Mouse (Mus musculus) embryonic facial prominence, embryonic 10.5 days (tissue): ENCODE results near the gene Kcnk4. TPM values are rescaled to one million over a fixed set of nuclear protein-coding genes. Genes with fewer than 3 reads are reported as not detected.
A peak's percentile ranks its signal among the peaks of the same experiment; 100 is the strongest.
"Not testable (repeated sequence)": the region's sequence is repeated elsewhere in the genome, so short reads cannot be mapped to it uniquely, and the experiment has no call there.

ENCODE experiments used
- DNase-seq: peaks from one replicate; pipeline ENCODE4 v3.0.0-alpha.2; 2017; ENCODE audit warnings: low spot score
- H3K27ac ChIP-seq: fragments of 300-500 bp; sonication (generic); replicated peaks from 2 replicates; pipeline ENCODE4 v1.5.1; 2016; ENCODE audit warnings: mild to moderate bottlenecking
- H3K27me3 ChIP-seq: fragments of 300-500 bp; sonication (generic); replicated peaks from 2 replicates; pipeline ENCODE4 v1.6.1; 2016; ENCODE audit warnings: low read depth, mild to moderate bottlenecking; ENCODE audit not compliant: poor library complexity, severe bottlenecking
- H3K36me3 ChIP-seq: fragments of 300-500 bp; sonication (generic); replicated peaks from 2 replicates; pipeline ENCODE4 v1.6.1; 2016; ENCODE audit warnings: mild to moderate bottlenecking, moderate library complexity
- H3K4me1 ChIP-seq: fragments of 300-500 bp; sonication (generic); 2 replicates; pipeline ENCODE4 v1.6.1; 2016
- H3K4me3 ChIP-seq: fragments of 300-500 bp; sonication (generic); 2 replicates; pipeline ENCODE4 v1.5.1; 2016; ENCODE audit warnings: mild to moderate bottlenecking, moderate library complexity
- H3K9me3 ChIP-seq: fragments of 300-500 bp; sonication (generic); 2 replicates; pipeline ENCODE4 v1.6.1; 2016; ENCODE audit warnings: mild to moderate bottlenecking
- WGBS: fragments of 180-500 bp; shearing (Covaris S2); methylation state at CpG from one replicate; pipeline ENCODE4 v1.1.7; 2016; 5-methylcytosine and 5-hydroxymethylcytosine counted together
- polyA plus RNA-seq: library from polyadenylated mRNA; unstranded; fragments of >200 nt; fragmentation: Nextera tagmentation; extraction: Ambion mirVana; gene quantifications from 2 replicates; pipeline ENCODE4 v1.2.1, GENCODE M21; 2016

The Kcnk4 gene
- polyA plus RNA-seq, 1 experiment from 2014 or later = not detected

DNA sequence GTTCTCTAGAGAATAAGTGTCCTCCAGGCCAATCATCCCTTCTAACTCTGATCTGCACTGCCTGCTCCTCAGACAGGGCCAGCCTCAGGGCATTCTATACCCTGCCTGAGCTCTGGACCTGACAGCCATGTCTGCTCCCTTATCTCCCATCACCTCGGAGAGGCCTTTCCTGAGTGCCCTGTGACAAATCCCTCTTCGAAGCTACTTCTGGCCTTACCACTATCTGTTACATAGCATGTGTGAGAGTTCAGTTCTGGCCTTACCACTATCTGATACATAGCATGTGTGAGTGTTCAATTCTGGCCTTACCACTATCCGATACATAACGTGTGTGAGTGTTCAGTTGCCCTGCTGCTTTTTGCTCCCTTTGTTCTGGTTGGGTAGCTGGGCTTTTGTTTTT is 19.0 kb downstream of the Kcnk4 start:
- H3K27me3 ChIP-seq = no peaks in the 10 kb centered on the region
- no peak for DNase-seq
- H3K27ac ChIP-seq = no peak overlapping the region
- H3K36me3 ChIP-seq = peaks cover 45% of the 10 kb centered on the region
- H3K4me3 ChIP-seq = no peak overlapping the region
- H3K4me1 ChIP-seq = peaks cover 19% of the 10 kb centered on the region
- H3K9me3 ChIP-seq = no peaks in the 10 kb centered on the region
- 87% methylated on average over 4 of the region's 4 CpGs for WGBS

DNA sequence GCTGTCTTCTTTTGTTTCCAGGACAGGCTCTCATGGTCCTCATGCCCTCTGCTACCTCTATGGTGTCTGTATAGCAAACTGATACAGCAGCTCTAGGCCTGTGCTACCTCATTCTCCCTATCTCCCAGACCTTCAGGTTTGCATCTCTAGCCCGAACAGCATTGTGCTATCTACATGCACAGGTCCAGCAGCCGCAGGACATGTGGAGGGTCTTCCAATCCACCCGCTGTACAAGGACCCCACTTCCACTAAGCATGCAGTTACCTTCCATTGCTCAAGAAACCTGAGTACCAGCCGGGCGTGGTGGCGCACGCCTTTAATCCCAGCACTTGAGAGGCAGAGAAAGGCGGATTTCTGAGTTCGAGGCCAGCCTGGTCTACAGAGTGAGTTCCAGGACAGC is 19.8 kb downstream of the Kcnk4 start:
- Histone ChIP-seq H3K36me3 (peaks cover 40% of the 10 kb centered on the region), H3K27me3 (no peaks in the 10 kb centered on the region), H3K4me1 (peaks cover 12% of the 10 kb centered on the region), H3K9me3 (no peaks in the 10 kb centered on the region), H3K4me3 (no peak overlapping the region), H3K27ac (no peak overlapping the region)
- WGBS = 93% methylated on average over 9 of the region's 9 CpGs
- no peak for DNase-seq

DNA sequence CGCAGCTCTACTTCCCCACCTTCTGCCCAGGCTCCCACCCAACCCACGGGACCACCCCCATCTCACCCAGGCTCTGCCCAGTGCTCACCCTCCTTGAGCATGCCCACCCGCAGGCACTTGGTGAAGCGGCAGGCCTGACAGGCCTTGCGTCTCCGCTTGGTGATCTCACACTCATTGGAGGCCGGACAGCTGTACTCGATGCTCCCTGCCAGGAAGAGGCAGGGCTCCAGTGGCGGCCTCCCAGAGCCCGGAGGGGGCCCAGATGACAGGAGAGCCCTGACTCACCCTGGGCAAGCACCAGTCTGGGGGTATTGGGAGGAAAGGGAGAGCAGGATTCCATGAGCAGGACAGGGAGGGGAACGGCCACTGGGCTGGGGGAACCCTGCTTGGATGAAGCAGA is 20.3 kb downstream of the Kcnk4 start:
- no peaks in the 10 kb centered on the region for H3K9me3 ChIP-seq
- no peak overlapping the region for H3K27ac ChIP-seq
- H3K4me3 ChIP-seq = no peak overlapping the region
- no peaks in the 10 kb centered on the region for H3K27me3 ChIP-seq
- H3K36me3 ChIP-seq = peaks cover 40% of the 10 kb centered on the region
- H3K4me1 ChIP-seq = peaks cover 16% of the 10 kb centered on the region
- DNase-seq = no peak
- WGBS = 87% methylated on average over 11 of the region's 11 CpGs

DNA sequence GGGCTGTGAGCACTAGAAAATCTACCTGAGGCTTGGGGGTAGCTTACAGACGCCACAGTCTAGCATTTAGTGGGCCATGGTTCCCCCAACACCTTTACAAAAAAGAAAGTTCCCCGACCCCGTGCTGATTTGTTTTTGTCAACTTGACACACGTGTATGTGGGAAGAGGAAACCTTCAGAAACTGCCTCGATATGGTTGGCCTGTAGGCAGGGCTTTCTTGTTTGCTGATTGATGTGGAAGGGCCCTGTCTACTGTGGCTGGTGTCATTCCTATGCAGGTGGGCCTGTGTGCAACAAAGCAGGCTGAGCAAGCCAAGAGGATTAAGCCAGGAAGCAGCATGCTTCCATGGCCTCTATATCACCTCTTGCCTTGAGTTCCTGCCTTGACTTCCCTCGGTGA is 21.3 kb downstream of the Kcnk4 start:
- Histone ChIP-seq H3K27me3 (no peaks in the 10 kb centered on the region), H3K4me1 (peaks cover 25% of the 10 kb centered on the region), H3K4me3 (no peak overlapping the region; the same call in 1 of the 2 replicates), H3K36me3 (peaks cover 35% of the 10 kb centered on the region), H3K27ac (no peak overlapping the region), H3K9me3 (no peaks in the 10 kb centered on the region)
- no peak for DNase-seq
- 92% methylated on average over 6 of the region's 6 CpGs for WGBS

DNA sequence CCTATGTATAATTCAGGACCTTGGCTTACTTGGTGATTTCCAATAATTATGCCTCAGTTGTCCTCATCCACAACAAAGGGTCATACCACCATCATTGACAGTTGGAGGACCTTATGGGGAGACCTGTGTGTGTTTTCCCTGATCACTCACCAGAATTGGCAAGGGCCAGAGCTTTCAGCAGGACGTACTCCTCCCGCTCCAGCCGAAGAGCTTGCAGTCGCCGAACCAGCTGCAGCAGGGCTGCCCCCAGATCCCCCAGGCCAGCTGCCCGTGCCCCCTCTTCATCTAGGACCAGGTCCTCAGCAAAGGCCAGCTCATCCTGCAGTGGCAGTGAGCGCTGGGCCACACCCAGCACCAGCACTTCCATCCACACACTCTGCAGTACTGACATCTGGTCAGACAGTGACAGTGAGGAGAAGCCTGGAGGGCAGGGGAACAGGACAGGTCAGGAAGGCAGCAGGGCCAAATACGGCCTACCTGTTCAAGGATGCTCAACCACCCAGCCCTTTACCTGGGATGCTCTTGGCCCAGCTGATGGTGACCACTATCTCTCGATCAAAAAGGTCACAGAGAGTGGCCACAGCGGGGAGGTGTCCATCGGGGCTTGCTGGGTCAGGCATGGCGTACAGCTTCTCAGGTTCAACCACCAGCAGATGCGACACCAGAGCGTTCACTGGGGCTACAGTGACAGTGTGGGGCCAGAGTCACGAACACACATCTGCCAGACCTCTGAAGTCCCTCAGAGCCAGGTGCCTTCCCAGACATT is 21.9 kb downstream of the Kcnk4 start:
- 93% methylated on average over 15 of the region's 15 CpGs for WGBS
- no peaks in the 10 kb centered on the region for H3K27me3 ChIP-seq
- peaks cover 32% of the 10 kb centered on the region for H3K4me1 ChIP-seq
- no peaks in the 10 kb centered on the region for H3K9me3 ChIP-seq
- H3K36me3 ChIP-seq = peaks cover 36% of the 10 kb centered on the region
- H3K27ac ChIP-seq = no peak overlapping the region
- H3K4me3 ChIP-seq = peak overlapping the region; percentile 73; the same call in 1 of the 2 replicates
- no peak for DNase-seq

DNA sequence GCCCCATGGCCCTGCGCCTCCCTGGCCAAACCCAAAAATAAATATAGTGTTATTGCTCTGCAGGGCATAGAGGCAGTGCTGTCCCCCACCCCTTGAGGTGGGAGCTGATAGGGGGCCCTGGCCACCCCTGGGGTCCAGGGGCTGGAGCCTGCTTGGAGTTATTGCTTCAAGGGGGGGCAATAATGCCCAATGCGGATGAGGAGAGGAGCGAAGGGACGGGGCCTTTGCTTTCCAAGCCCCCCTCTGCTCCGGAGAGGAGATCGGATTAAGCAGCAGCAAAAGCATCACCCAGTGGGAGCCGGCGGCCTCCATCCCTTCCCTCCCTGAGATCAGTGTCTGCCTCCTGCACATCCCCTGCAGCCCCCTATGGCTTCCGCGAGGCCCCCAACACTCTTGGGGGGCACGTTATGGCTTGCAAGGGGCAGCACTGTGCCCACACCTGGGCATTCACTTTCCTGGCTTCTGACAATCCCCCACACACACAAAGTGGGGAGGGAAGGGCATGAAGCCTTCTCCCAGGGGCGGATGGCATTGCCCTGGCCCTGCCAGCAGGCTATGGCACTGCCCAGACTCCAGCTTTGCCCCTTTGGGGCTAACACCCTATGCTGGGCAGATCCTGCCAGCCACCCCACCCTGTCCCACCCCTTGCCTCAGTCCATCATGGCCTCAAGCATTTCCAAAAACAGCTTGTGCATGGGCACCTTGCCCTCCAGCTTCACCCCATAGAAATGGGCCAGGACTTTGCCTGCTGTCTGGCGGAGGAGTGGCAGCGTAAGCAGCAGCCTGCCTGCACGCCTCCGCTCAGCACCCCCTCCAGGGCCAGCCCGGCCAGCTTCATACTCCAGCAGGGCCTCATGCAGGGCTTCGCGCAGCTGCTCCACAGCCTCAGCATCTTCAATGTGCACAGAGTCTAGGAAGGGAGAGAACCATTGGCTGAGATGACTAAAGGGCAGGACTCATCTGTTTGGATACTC is 22.9 kb downstream of the Kcnk4 start:
- peaks cover 36% of the 10 kb centered on the region for H3K4me1 ChIP-seq
- no peaks in the 10 kb centered on the region for H3K9me3 ChIP-seq
- H3K36me3 ChIP-seq = peaks cover 46% of the 10 kb centered on the region
- peak overlapping the region; percentile 19; the same call in 1 of the 2 replicates for H3K27ac ChIP-seq
- 84% methylated on average over 19 of the region's 19 CpGs for WGBS
- H3K4me3 ChIP-seq = peak overlapping the region; percentile 73
- no peaks in the 10 kb centered on the region for H3K27me3 ChIP-seq
- no peak for DNase-seq

DNA sequence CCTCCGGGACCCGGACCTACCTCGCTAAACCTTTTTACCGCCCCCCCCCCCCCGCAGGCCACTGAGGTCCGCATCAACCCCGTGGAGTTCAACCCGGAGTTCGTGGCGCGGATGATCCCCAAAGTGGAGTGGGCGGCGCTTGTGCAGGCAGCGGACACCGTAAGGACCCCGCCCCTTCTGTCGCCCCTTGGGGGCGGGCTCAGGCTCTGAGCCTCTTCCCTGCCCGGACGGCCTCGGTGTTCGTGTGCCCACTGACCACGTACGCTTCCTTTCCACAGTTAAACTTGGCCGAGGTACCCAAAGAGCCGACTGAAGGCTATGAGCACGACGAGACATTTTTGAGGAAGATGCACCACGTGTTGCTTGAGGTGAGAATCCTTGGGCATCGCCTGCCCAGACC is 24.0 kb downstream of the Kcnk4 start:
- DNase-seq = peak; percentile 71
- H3K4me1 ChIP-seq = peaks cover 36% of the 10 kb centered on the region
- not testable (repeated sequence) for H3K27me3 ChIP-seq, H3K9me3 ChIP-seq
- peak overlapping the region; percentile 73 for H3K4me3 ChIP-seq
- peaks cover 57% of the 10 kb centered on the region for H3K36me3 ChIP-seq
- WGBS = under 1% methylated on average over 30 of the region's 30 CpGs
- H3K27ac ChIP-seq = peak overlapping the region; percentile 94

DNA sequence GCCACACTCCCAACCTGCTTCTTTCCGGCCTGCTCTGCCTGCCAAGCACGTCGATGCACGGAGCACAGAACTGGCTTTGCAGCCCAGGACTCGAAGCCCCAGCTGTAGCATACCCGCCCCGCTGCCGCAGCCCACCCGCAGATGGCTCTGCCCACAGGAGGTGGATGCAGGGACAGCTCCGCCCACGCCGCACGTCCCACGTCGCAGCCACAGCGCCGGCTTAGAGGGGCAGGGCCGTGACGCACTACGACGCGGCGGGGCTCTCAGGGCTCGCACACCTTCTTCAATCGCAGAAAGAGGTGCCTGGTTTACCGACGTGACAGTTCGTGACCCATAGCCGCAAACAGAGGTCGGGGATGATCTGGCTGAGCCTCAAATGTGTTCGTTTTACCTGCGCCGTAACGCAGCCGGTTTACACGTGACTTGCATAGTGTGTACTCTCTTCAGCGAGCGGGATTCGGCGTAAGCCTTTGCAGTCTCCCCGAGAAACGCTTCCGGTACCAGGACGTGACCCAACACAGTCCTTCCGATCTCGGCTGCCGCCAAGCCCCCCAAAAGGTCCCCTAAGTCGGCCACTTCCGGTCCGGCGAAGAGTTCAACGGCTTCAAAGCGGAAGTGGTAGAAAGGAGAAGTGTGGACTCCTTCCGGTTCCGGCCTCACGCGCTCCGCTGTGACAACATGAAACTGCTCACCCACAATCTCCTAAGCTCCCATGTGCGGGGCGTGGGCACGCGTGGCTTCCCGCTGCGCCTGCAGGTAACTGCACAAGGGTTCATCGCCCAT is 24.6 kb downstream of the Kcnk4 start, which contains the start of the genes Trmt112 and Prdx5:
Gene Trmt112, plus strand, starts transcription at position 192 of the 783 bp plus-strand sequence.
Gene Prdx5, minus strand, starts transcription at position 600 of the 783 bp plus-strand sequence.
- Histone ChIP-seq H3K4me3 (peak within 1 kb of the TSS; percentile 73), H3K27me3 (no peaks in the 10 kb centered on the region), H3K36me3 (peaks cover 63% of the 10 kb centered on the region), H3K4me1 (peaks cover 36% of the 10 kb centered on the region), H3K27ac (peak within 1 kb of the TSS; percentile 94), H3K9me3 (no peaks in the 10 kb centered on the region)
- peak; percentile 92 for DNase-seq
- under 1% methylated on average over 65 of the region's 65 CpGs for WGBS

DNA sequence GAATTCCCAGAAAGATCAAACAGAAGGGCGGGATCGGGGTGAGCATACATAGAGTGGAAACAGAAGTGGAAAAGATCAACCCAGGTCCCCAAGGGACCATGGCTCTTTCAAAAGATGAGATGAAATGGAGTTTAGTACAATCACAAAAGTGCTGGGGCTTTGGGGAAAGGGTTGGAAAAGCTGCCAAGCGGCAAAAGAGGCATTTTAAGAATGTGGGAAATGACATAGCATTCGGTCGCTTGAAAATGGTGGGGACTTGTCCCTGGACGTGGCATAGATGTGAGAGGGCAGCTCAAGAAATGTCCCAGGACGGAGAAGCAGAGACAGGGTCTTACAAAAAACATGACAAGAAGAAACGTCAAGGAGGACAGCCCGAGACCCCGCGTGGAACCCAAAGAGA is 25.3 kb downstream of the Kcnk4 start:
- Histone ChIP-seq H3K9me3 (no peaks in the 10 kb centered on the region), H3K36me3 (peaks cover 67% of the 10 kb centered on the region), H3K4me1 (peaks cover 36% of the 10 kb centered on the region), H3K27ac (peak overlapping the region; percentile 94), H3K4me3 (peak overlapping the region; percentile 73), H3K27me3 (no peaks in the 10 kb centered on the region)
- 11% methylated on average over 11 of the region's 11 CpGs for WGBS
- no peak for DNase-seq

DNA sequence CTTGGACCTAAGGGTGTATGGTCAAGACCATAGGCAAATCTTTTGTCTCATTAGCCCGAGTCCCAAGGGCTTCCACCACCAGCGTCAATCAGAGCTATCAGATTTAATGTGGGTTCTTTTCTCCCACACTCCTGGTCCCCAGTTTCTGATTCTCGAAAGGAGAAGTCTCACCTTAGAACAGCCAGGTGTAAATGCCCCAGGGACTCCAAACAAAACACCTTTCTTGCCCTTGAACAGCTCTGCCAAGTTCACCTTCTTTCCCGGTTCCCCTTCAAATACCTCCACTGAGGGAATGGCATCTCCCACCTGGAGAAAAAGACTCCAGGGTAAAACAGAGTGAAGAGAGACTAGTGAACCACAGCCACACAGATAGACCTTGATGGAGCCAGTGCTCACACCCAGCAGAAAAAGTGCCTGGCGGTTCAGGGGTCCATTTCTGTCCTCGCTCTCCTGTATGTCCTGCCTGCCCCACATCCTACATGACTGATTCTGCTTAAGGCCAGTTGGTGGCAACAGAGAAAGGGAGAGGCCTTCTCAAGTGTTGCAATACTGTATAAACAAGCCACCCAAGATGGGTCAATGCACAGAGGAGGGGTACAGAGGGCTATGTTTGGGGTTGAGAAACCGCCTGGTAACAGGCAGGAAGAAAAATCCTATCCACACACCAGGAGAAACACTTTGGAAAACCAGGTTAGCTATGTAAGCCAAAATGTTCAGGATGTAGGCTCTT is 26.3 kb downstream of the Kcnk4 start:
- Histone ChIP-seq H3K27me3 (no peaks in the 10 kb centered on the region), H3K4me3 (peak overlapping the region; percentile 73), H3K9me3 (no peaks in the 10 kb centered on the region), H3K36me3 (peaks cover 59% of the 10 kb centered on the region), H3K4me1 (peaks cover 36% of the 10 kb centered on the region), H3K27ac (no peak overlapping the region)
- DNase-seq = no peak
- 89% methylated on average over 7 of the region's 7 CpGs for WGBS

DNA sequence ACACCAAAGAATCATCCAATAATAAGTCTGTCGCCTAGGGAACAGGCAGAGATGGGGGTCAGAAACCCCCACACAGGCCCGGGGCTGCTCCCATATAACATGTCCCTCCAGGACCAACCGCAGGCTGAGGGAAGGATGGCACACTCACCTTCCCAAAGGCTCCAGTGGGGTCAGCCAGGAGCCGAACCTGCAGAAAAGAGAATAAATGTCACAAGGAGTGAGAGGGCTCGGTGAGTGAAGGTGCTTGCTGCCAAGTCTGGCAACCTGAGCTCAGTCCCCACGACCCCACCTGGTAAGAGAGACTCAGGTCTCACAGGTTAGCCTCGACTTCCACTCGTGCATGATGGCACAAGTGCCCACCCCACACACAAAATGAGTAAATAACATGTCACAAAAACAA is 27.2 kb downstream of the Kcnk4 start:
- no peak overlapping the region for H3K27ac ChIP-seq
- WGBS = 93% methylated on average over 8 of the region's 8 CpGs
- H3K4me1 ChIP-seq = peaks cover 36% of the 10 kb centered on the region
- H3K4me3 ChIP-seq = no peak overlapping the region
- H3K27me3 ChIP-seq = no peaks in the 10 kb centered on the region
- DNase-seq = no peak
- H3K9me3 ChIP-seq = no peaks in the 10 kb centered on the region
- H3K36me3 ChIP-seq = peaks cover 50% of the 10 kb centered on the region
